9 mouse cellular contexts compared by ENCODE assay signal in the genomic region with DNA sequence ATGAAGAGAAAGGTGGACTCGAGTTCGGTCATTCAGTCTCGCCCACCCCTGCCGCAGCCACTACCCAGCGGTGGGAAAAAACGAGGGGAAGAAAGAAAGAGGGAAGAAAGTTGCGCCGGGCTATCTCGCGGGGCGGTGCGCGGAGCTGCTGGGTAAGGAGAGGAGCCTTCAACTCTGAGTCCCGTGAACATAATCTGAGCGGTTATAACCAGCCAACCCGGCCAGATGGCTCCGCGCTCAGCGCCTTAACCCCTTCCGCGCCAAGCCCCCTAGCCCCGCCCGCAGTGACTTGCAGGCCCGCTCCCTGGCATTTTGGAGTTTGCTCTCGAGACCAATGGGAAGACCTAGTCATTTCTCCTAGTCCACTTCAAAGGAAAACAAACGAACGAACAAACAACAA. TPM values are rescaled to one million over a fixed set of nuclear protein-coding genes. Genes with fewer than 3 reads are reported as not detected.
DNase-seq lines count a peak whose midpoint lies in the region; ATAC-seq lines count a peak whose summit lies in the region.
"Had no signal": no experiment of that assay in that cellular context is flagged by ENCODE, and none has a peak within 500 bp of the region (broad histone marks: within the 10 kb centered on the region; RNA-seq: fewer than 3 reads in every experiment).

No protein-coding gene starts in this region.

- H3K9me3 ChIP-seq in forebrain, embryonic 11.5 days (ENCODE audit: control insufficient read depth, low read length): no peaks in the 10 kb centered on the region
- H3K9me3 ChIP-seq in hindbrain, embryonic 12.5 days (replicated peaks): no peaks in the 10 kb centered on the region
- no peaks in the 10 kb centered on the region for H3K9me3 ChIP-seq in liver, embryonic 12.5 days (replicated peaks)

- peaks cover 53% of the 10 kb centered on the region for H3K27me3 ChIP-seq in forebrain, embryonic 11.5 days (ENCODE audit: control insufficient read depth, insufficient read depth, low read length)
- peaks cover 70% of the 10 kb centered on the region for H3K27me3 ChIP-seq in hindbrain, embryonic 12.5 days
- H3K27me3 ChIP-seq in liver, embryonic 12.5 days (replicated peaks): peaks cover 79% of the 10 kb centered on the region

- DNase-seq in ovary, postnatal 36 days (ENCODE audit: low spot score): peak; percentile 27
- no peak for DNase-seq in ovary, postnatal 10 days (ENCODE audit: low spot score)
- DNase-seq in forebrain, embryonic 11.5 days (ENCODE audit: low spot score): peak; percentile 79
- no peak for DNase-seq in T-cell, adult 2 months (ENCODE audit: low spot score)
- no peak for DNase-seq in natural killer cell, adult 2 months (ENCODE audit: low spot score in 2 of 2)
- DNase-seq in left cerebral cortex, postnatal 25 days (ENCODE audit: low spot score in 2 of 2): no peak

- peaks cover 21% of the 10 kb centered on the region; the same call in 1 of the 2 replicates for H3K4me1 ChIP-seq in forebrain, embryonic 11.5 days (replicated peaks; ENCODE audit: control insufficient read depth, insufficient read depth, low read length)
- H3K4me1 ChIP-seq in hindbrain, embryonic 12.5 days: peaks cover 49% of the 10 kb centered on the region
- no peaks in the 10 kb centered on the region for H3K4me1 ChIP-seq in liver, embryonic 12.5 days

- H3K4me3 ChIP-seq in forebrain, embryonic 11.5 days (ENCODE audit: low read depth, low read length): peak overlapping the region; percentile 35
- peak overlapping the region; percentile 41 for H3K4me3 ChIP-seq in hindbrain, embryonic 12.5 days
- peak overlapping the region; percentile 34 for H3K4me3 ChIP-seq in liver, embryonic 12.5 days

- ATAC-seq in forebrain, embryonic 11.5 days (replicated peaks; ENCODE audit: low FRiP score): no peak; the same call in 1 of the 2 replicates
- no peak for ATAC-seq in hindbrain, embryonic 12.5 days (ENCODE audit: low FRiP score)
- ATAC-seq in liver, embryonic 12.5 days: no peak

- 0 out of 2 replicates have a peak overlapping the region, but pooled peaks have one; percentile 29 for H3K9ac ChIP-seq in forebrain, embryonic 11.5 days (ENCODE audit: low read length)
- 0 out of 2 replicates have a peak overlapping the region, but pooled peaks have one; percentile 50 for H3K9ac ChIP-seq in hindbrain, embryonic 12.5 days
- no peak overlapping the region for H3K9ac ChIP-seq in liver, embryonic 12.5 days
- H3K9ac ChIP-seq: liver, embryonic 14.5 days had no signal

- no peaks in the 10 kb centered on the region for H3K36me3 ChIP-seq in forebrain, embryonic 11.5 days (ENCODE audit: control insufficient read depth, insufficient read depth, low read length)
- no peaks in the 10 kb centered on the region for H3K36me3 ChIP-seq in hindbrain, embryonic 12.5 days
- no peaks in the 10 kb centered on the region for H3K36me3 ChIP-seq in liver, embryonic 12.5 days

- H3K4me2 ChIP-seq in forebrain, embryonic 11.5 days (ENCODE audit: low read depth, low read length, severe bottlenecking): peak overlapping the region; percentile 72
- peak overlapping the region; percentile 74 for H3K4me2 ChIP-seq in hindbrain, embryonic 12.5 days (replicated peaks)
- H3K4me2 ChIP-seq in liver, embryonic 12.5 days: peak overlapping the region; percentile 47

- intact Hi-C loops in left cerebral cortex, postnatal 25 days (cut with DNase I): loop anchor here (5.0 kb wide), 1 partner anchor 297 kb away; no protein-coding TSS in a partner anchor

- H3K27ac ChIP-seq in forebrain, embryonic 11.5 days (ENCODE audit: low read depth, low read length): no peak overlapping the region
- H3K27ac ChIP-seq in hindbrain, embryonic 12.5 days: 0 out of 2 replicates have a peak overlapping the region, but pooled peaks have one; percentile 17
- H3K27ac ChIP-seq in liver, embryonic 12.5 days: no peak overlapping the region
- H3K27ac ChIP-seq: liver, embryonic 14.5 days had no signal

- WGBS in forebrain, embryonic 11.5 days: 1% methylated on average over 27 of the region's 27 CpGs
- WGBS in hindbrain, embryonic 12.5 days: under 1% methylated on average over 27 of the region's 27 CpGs
- WGBS in liver, embryonic 12.5 days (ENCODE audit: insufficient replicate concordance): 1% methylated on average over 27 of the region's 27 CpGs

RNA-seq across cellular contexts. Expression of gene Ntf3, which starts 1.9 kb away (rescaled TPM):
- polyA plus RNA-seq in forebrain, embryonic 11.5 days (2014; fragmentation: Nextera tagmentation; extraction: Ambion mirVana): 3.5 and 4.1 TPM in 2 replicates
- polyA plus RNA-seq in hindbrain, embryonic 12.5 days (2016; fragmentation: Nextera tagmentation; extraction: Ambion mirVana): 4.3 and 4.7 TPM in 2 replicates
- 2.2 and 2.4 TPM in 2 replicates for polyA plus RNA-seq in liver, embryonic 12.5 days (2016; fragmentation: Nextera tagmentation; extraction: Ambion mirVana)
- total RNA-seq in left cerebral cortex, postnatal 25 days (2021): 1 to 10 TPM; 2.7 to 3.0 TPM

Comparison
In these comparisons a context has a peak if more than half of its experiments do, and no peak if none do; other contexts are left out.
1. DNase-seq: peak in ovary, postnatal 36 days (single experiment) and forebrain, embryonic 11.5 days (single experiment); none in ovary, postnatal 10 days (single experiment), T-cell, adult 2 months (single experiment), natural killer cell, adult 2 months (0 of 2) and left cerebral cortex, postnatal 25 days (0 of 2).
2. Peak in every context shown above with its lines, with median percentiles within 50 percentile points of each other: H3K4me2 ChIP-seq and H3K4me3 ChIP-seq.